Mouse (Mus musculus) intestine, embryonic 15.5 days (tissue): Measurements from ENCODE around the gene Gm21083. TPM values are rescaled to one million over a fixed set of nuclear protein-coding genes. Genes with fewer than 3 reads are reported as not detected.

Source experiments
- polyA plus RNA-seq: library from polyadenylated mRNA; unstranded; fragments of >200 nt; fragmentation: Nextera tagmentation; extraction: Ambion mirVana; gene quantifications from 2 replicates; pipeline ENCODE4 v1.2.1, GENCODE M21; 2015

Gm21083 gene
- polyA plus RNA-seq, 1 experiment from 2014 or later = 0.23 TPM

Other genes with a start within 250 kb of the Gm21083 start
- not detected in 2 replicates for gene Gm21149, start 100.8 kb upstream of the Gm21083 start, polyA plus RNA-seq
- not detected in 2 replicates for gene Gm21190, start 48.1 kb upstream of the Gm21083 start, polyA plus RNA-seq
- gene Speer4d, start 41.7 kb downstream of the Gm21083 start, polyA plus RNA-seq = not detected in 2 replicates
- gene 4930572O03Rik, start 79.7 kb downstream of the Gm21083 start, polyA plus RNA-seq = not detected in 2 replicates
- not detected in 2 replicates for gene Speer4c, start 136.9 kb downstream of the Gm21083 start, polyA plus RNA-seq